Mouse (Mus musculus) stomach, embryonic 14.5 days (tissue): ENCODE data around the gene Slc25a12. TPM values are rescaled to one million over a fixed set of nuclear protein-coding genes. Genes with fewer than 3 reads are reported as not detected.

Experiments
- ATAC-seq: fragments of 200-750 bp; cut with Nextera tagmentation; 2 replicates; pipeline ENCODE4 v1.8.0; 2017; ENCODE audit warnings: low read depth, moderate TSS enrichment; ENCODE audit not compliant: insufficient number of reproducible peaks, insufficient read depth, low FRiP score
- H3K27ac ChIP-seq: fragments of 300-500 bp; sonication (generic); 2 replicates; pipeline ENCODE4 v1.5.1; 2014; ENCODE audit warnings: mild to moderate bottlenecking, low read length, moderate library complexity, mixed read lengths
- H3K27me3 ChIP-seq: fragments of 300-500 bp; sonication (generic); 2 replicates; pipeline ENCODE4 v1.6.1; 2014; ENCODE audit warnings: low read length, control low read depth, mixed read lengths; ENCODE audit not compliant: control insufficient read depth, insufficient read depth
- H3K36me3 ChIP-seq: fragments of 300-500 bp; sonication (generic); 2 replicates; pipeline ENCODE4 v1.6.1; 2014; ENCODE audit warnings: mild to moderate bottlenecking, control low read depth, low read length, moderate library complexity, mixed read lengths; ENCODE audit not compliant: control insufficient read depth, insufficient read depth
- H3K4me1 ChIP-seq: fragments of 300-500 bp; sonication (generic); 2 replicates; pipeline ENCODE4 v1.6.1; 2014; ENCODE audit warnings: low read length, control low read depth, mixed read lengths; ENCODE audit not compliant: control insufficient read depth, insufficient read depth
- H3K4me2 ChIP-seq: fragments of 300-500 bp; sonication (generic); replicated peaks from 2 replicates; pipeline ENCODE4 v1.6.1; 2014; ENCODE audit warnings: low read depth, low read length, control low read depth
- H3K4me3 ChIP-seq: fragments of 300-500 bp; sonication (generic); 2 replicates; pipeline ENCODE4 v1.5.1; 2014; ENCODE audit warnings: low read depth, low read length, control low read depth
- H3K9ac ChIP-seq: fragments of 300-500 bp; sonication (generic); replicated peaks from 2 replicates; pipeline ENCODE4 v1.6.1; 2014; ENCODE audit warnings: low read depth, mild to moderate bottlenecking, control low read depth, low read length, moderate library complexity, mixed read lengths
- H3K9me3 ChIP-seq: fragments of 300-500 bp; sonication (generic); 2 replicates; pipeline ENCODE4 v1.6.1; 2016; ENCODE audit warnings: low read depth, low read length, control low read depth; ENCODE audit not compliant: control insufficient read depth
- WGBS: fragments of 180-500 bp; shearing (Covaris S2); extraction: QIAGEN DNeasy Blood & Tissue Kit; methylation state at CpG from one replicate; pipeline ENCODE4 v1.1.7; 2014; 5-methylcytosine and 5-hydroxymethylcytosine counted together
- polyA plus RNA-seq: library from polyadenylated mRNA; unstranded; fragments of >200 nt; fragmentation: Nextera tagmentation; extraction: Ambion mirVana; gene quantifications from 2 replicates; pipeline ENCODE4 v1.2.1, GENCODE M21; 2014

Slc25a12 gene
- 35.8 and 38.0 TPM in 2 replicates for polyA plus RNA-seq

- Histone ChIP-seq H3K4me3 (peak within 1 kb of the TSS; percentile 46), H3K4me2 (peak within 1 kb of the TSS; percentile 54), H3K9me3 (no peaks in the 10 kb centered on the region), H3K27ac (peak within 1 kb of the TSS; percentile 35; the same call in 1 of the 2 replicates), H3K9ac (peak within 1 kb of the TSS; percentile 11), H3K27me3 (no peaks in the 10 kb centered on the region), H3K4me1 (peaks cover 3% of the 10 kb centered on the region; the same call in 1 of the 2 replicates), H3K36me3 (no peaks in the 10 kb centered on the region)
- ATAC-seq, result peak; percentile 92
- WGBS, result under 1% methylated on average over 56 of the region's 57 CpGs
Observed at GRCm38 (mm10) chr2:71367125-71367880, at the start of gene Slc25a12. Gene Slc25a12, minus strand, starts transcription at chr2:71367749.

- H3K36me3 ChIP-seq, result peaks cover 9% of the 10 kb centered on the region; the same call in 1 of the 2 replicates
- no peaks in the 10 kb centered on the region for H3K9me3 ChIP-seq
- WGBS, result 93% methylated on average over 1 of the region's 1 CpGs
- no peak overlapping the region for H3K4me3 ChIP-seq
- no peak overlapping the region for H3K9ac ChIP-seq
- no peaks in the 10 kb centered on the region for H3K27me3 ChIP-seq
- H3K27ac ChIP-seq, result no peak overlapping the region
- H3K4me2 ChIP-seq, result no peak overlapping the region
- ATAC-seq, result no peak
- no peaks in the 10 kb centered on the region for H3K4me1 ChIP-seq
Observed at GRCm38 (mm10) chr2:71405613-71406012, 38.1 kb upstream of the Slc25a12 start.

GRCm38 (mm10) chr2:71389864-71390263 is 22.3 kb upstream of the Slc25a12 start:
- Histone ChIP-seq H3K36me3 (peaks cover 13% of the 10 kb centered on the region; the same call in 1 of the 2 replicates), H3K4me3 (peak overlapping the region; percentile 70), H3K4me1 (peaks cover 3% of the 10 kb centered on the region; the same call in 1 of the 2 replicates), H3K4me2 (peak overlapping the region; percentile 36), H3K9me3 (no peaks in the 10 kb centered on the region), H3K9ac (peak overlapping the region; percentile 70), H3K27me3 (no peaks in the 10 kb centered on the region), H3K27ac (no peak overlapping the region)
- WGBS, result 63% methylated on average over 9 of the region's 9 CpGs
- no peak for ATAC-seq

- peak within 1 kb of the TSS; percentile 70 for H3K9ac ChIP-seq
- peak within 1 kb of the TSS; percentile 70 for H3K4me3 ChIP-seq
- under 1% methylated on average over 54 of the region's 66 CpGs for WGBS
- peaks cover 3% of the 10 kb centered on the region; the same call in 1 of the 2 replicates for H3K4me1 ChIP-seq
- peak; percentile 99 for ATAC-seq
- no peaks in the 10 kb centered on the region for H3K9me3 ChIP-seq
- H3K4me2 ChIP-seq, result peak within 1 kb of the TSS; percentile 36
- peak within 1 kb of the TSS; percentile 74 for H3K27ac ChIP-seq
- H3K36me3 ChIP-seq, result peaks cover 10% of the 10 kb centered on the region; the same call in 1 of the 2 replicates
- H3K27me3 ChIP-seq, result no peaks in the 10 kb centered on the region
Observed at GRCm38 (mm10) chr2:71388951-71389763, 21.6 kb upstream of the Slc25a12 start, which contains the start of gene Hat1. Gene Hat1, plus strand, starts transcription at chr2:71388958.

- no peaks in the 10 kb centered on the region for H3K27me3 ChIP-seq
- H3K9me3 ChIP-seq, result no peaks in the 10 kb centered on the region
- no peak for ATAC-seq
- no peak overlapping the region for H3K27ac ChIP-seq
- 85% methylated on average over 6 of the region's 6 CpGs for WGBS
- H3K4me2 ChIP-seq, result no peak overlapping the region
- no peak overlapping the region for H3K4me3 ChIP-seq
- H3K4me1 ChIP-seq, result peaks cover 3% of the 10 kb centered on the region; the same call in 1 of the 2 replicates
- H3K36me3 ChIP-seq, result peaks cover 7% of the 10 kb centered on the region; the same call in 1 of the 2 replicates
- H3K9ac ChIP-seq, result no peak overlapping the region
Observed at GRCm38 (mm10) chr2:71387766-71388165, 20.2 kb upstream of the Slc25a12 start.

GRCm38 (mm10) chr2:71383890-71384289 is 16.3 kb upstream of the Slc25a12 start:
- Histone ChIP-seq H3K27me3 (no peaks in the 10 kb centered on the region), H3K4me1 (no peaks in the 10 kb centered on the region), H3K27ac (no peak overlapping the region), H3K4me2 (no peak overlapping the region), H3K36me3 (no peaks in the 10 kb centered on the region), H3K9me3 (no peaks in the 10 kb centered on the region), H3K9ac (no peak overlapping the region), H3K4me3 (no peak overlapping the region)
- no peak for ATAC-seq
- WGBS, result 34% methylated on average over 11 of the region's 11 CpGs

GRCm38 (mm10) chr2:71381962-71382361 is 14.4 kb upstream of the Slc25a12 start:
- Histone ChIP-seq H3K36me3 (no peaks in the 10 kb centered on the region), H3K4me2 (no peak overlapping the region), H3K27me3 (no peaks in the 10 kb centered on the region), H3K4me1 (no peaks in the 10 kb centered on the region), H3K27ac (no peak overlapping the region), H3K9me3 (no peaks in the 10 kb centered on the region), H3K4me3 (no peak overlapping the region), H3K9ac (no peak overlapping the region)
- ATAC-seq, result no peak
- WGBS, result 63% methylated on average over 4 of the region's 4 CpGs

- ATAC-seq, result no peak
- 84% methylated on average over 5 of the region's 5 CpGs for WGBS
- no peak overlapping the region for H3K9ac ChIP-seq
- H3K4me3 ChIP-seq, result no peak overlapping the region
- no peaks in the 10 kb centered on the region for H3K9me3 ChIP-seq
- no peaks in the 10 kb centered on the region for H3K36me3 ChIP-seq
- no peaks in the 10 kb centered on the region for H3K4me1 ChIP-seq
- H3K27ac ChIP-seq, result no peak overlapping the region
- no peak overlapping the region for H3K4me2 ChIP-seq
- no peaks in the 10 kb centered on the region for H3K27me3 ChIP-seq
Observed at GRCm38 (mm10) chr2:71377426-71377825, 9.9 kb upstream of the Slc25a12 start.
